Mouse (Mus musculus): ENCODE measurements at regions not wholly inside any gene's neighbourhood (a gene's known extent, or its start where the extent isn't known, plus 50 kb on each side); places are given as distances from the start of the nearest gene placed in this dataset.

- TF ChIP-seq CTCF (IDR thresholded peaks at IDR 0.05), result no peak
- TF ChIP-seq EP300 (IDR thresholded peaks at IDR 0.05), result no peak
Observed at GRCm38 (mm10) chr9:100303762-100304161, 182.8 kb downstream of the Il20rb start.
